Mouse (Mus musculus) liver, embryonic 14.5 days (tissue): ENCODE measurements at regions not wholly inside any gene's neighbourhood (a gene's known extent, or its start where the extent isn't known, plus 50 kb on each side); places are given as distances from the start of the nearest gene placed in this dataset.

Experiments used
- ATAC-seq: fragments of 200-750 bp; cut with Nextera tagmentation; 2 replicates; pipeline ENCODE4 v1.8.0; 2017; ENCODE audit warnings: moderate number of reproducible peaks, mild to moderate bottlenecking, moderate library complexity; ENCODE audit not compliant: insufficient read depth
- DNase-seq, 3 experiments: peaks; one replicate each; pipeline ENCODE4 v3.0.0-alpha.2; 2012 to 2013; ENCODE audit warnings: low read depth in 3 of 3, low spot score in 3 of 3
- H3K27ac ChIP-seq: fragments of 300-500 bp; sonication (generic); 2 replicates; pipeline ENCODE4 v1.5.1; 2014; ENCODE audit warnings: moderate library complexity, mild to moderate bottlenecking, control low read depth, inconsistent platforms
- H3K27me3 ChIP-seq: fragments of 300-500 bp; sonication (generic); 2 replicates; pipeline ENCODE4 v1.6.1; 2014; ENCODE audit warnings: mild to moderate bottlenecking, low read length, moderate library complexity; ENCODE audit not compliant: control insufficient read depth, insufficient read depth
- H3K36me3 ChIP-seq: fragments of 300-500 bp; sonication (generic); replicated peaks from 2 replicates; pipeline ENCODE4 v1.6.1; 2014; ENCODE audit warnings: low read depth; ENCODE audit not compliant: control insufficient read depth, insufficient read depth
- H3K4me1 ChIP-seq, 2 experiments: fragments of 200-500 bp in 1 of 2; fragments of 300-500 bp in 1 of 2; sonication (generic) in 1 of 2; replicated peaks; 2 replicates each; pipeline ENCODE4 v1.6.1; 2012 to 2014; ENCODE audit warnings: antibody characterized with exemption in 1 of 2, inconsistent platforms in 1 of 2, low read length in 1 of 2; ENCODE audit not compliant: control insufficient read depth in 2 of 2, insufficient read depth in 2 of 2
- H3K4me2 ChIP-seq: fragments of 300-500 bp; sonication (generic); 2 replicates; pipeline ENCODE4 v1.6.1; 2014; ENCODE audit warnings: low read depth, mild to moderate bottlenecking, control low read depth, moderate library complexity
- H3K4me3 ChIP-seq, 2 experiments: fragments of 200-500 bp in 1 of 2; fragments of 300-500 bp in 1 of 2; sonication (generic) in 1 of 2; 2 replicates each; pipeline ENCODE4 v1.5.1; 2012 to 2014; ENCODE audit warnings: low read depth in 2 of 2, low read length in 2 of 2, mild to moderate bottlenecking in 2 of 2, control low read depth in 1 of 2, inconsistent platforms in 1 of 2, moderate library complexity in 1 of 2; ENCODE audit not compliant: insufficient read depth in 1 of 2
- H3K9ac ChIP-seq: fragments of 300-500 bp; sonication (generic); replicated peaks from 2 replicates; pipeline ENCODE4 v1.6.1; 2014; ENCODE audit warnings: mild to moderate bottlenecking, control low read depth, moderate library complexity
- H3K9me3 ChIP-seq: fragments of 300-500 bp; sonication (generic); 2 replicates; pipeline ENCODE4 v1.6.1; 2016; ENCODE audit warnings: low read length, mixed read lengths; ENCODE audit not compliant: control insufficient read depth
- CTCF ChIP-seq: IDR thresholded peaks from 2 replicates; pipeline ENCODE4 v1.5.1; 2016; ENCODE audit warnings: antibody characterized with exemption, low read depth, control low read depth
- EP300 ChIP-seq: IDR thresholded peaks from 2 replicates; pipeline ENCODE4 v1.6.1; 2016; ENCODE audit warnings: antibody characterized with exemption, low read depth
- WGBS: fragments of 180-500 bp; shearing (Covaris S2); extraction: QIAGEN DNeasy Blood & Tissue Kit; methylation state at CpG from one replicate; pipeline ENCODE4 v1.1.7; 2014; ENCODE audit not compliant: insufficient replicate concordance; 5-methylcytosine and 5-hydroxymethylcytosine counted together

- H3K27me3 ChIP-seq, result no peaks in the 10 kb centered on the region
- H3K27ac ChIP-seq, result no peak overlapping the region
- no peaks in the 10 kb centered on the region for H3K9me3 ChIP-seq
- H3K36me3 ChIP-seq, result no peaks in the 10 kb centered on the region
- H3K4me1 ChIP-seq, result no peaks in the 10 kb centered on the region
- no peak overlapping the region for H3K4me2 ChIP-seq
- 34% methylated on average over 14 of the region's 14 CpGs for WGBS
- DNase-seq, result no peak
- no peak for ATAC-seq
- no peak overlapping the region for H3K9ac ChIP-seq
- H3K4me3 ChIP-seq, result no peak overlapping the region
- TF ChIP-seq CTCF (no peak), EP300 (no peak)
Measured at GRCm38 (mm10) chr2:50971131-50971825, 177.6 kb downstream of the Rnd3 start.

GRCm38 (mm10) chr2:50968382-50968781 is 180.5 kb downstream of the Rnd3 start:
- Histone ChIP-seq H3K36me3 (no peaks in the 10 kb centered on the region), H3K4me3 (no peak overlapping the region), H3K4me2 (no peak overlapping the region), H3K27ac (no peak overlapping the region), H3K27me3 (no peaks in the 10 kb centered on the region), H3K9ac (no peak overlapping the region), H3K4me1 (no peaks in the 10 kb centered on the region), H3K9me3 (no peaks in the 10 kb centered on the region)
- ATAC-seq, result no peak
- no peak for DNase-seq
- TF ChIP-seq CTCF (no peak), EP300 (no peak)
- WGBS, result 56% methylated on average over 4 of the region's 4 CpGs

- no peak overlapping the region for H3K27ac ChIP-seq
- DNase-seq, result no peak
- H3K4me3 ChIP-seq, result no peak overlapping the region
- no peak overlapping the region for H3K9ac ChIP-seq
- no peak overlapping the region for H3K4me2 ChIP-seq
- no peak for TF ChIP-seq CTCF
- no peak for TF ChIP-seq EP300
- WGBS, result 52% methylated on average over 4 of the region's 4 CpGs
- no peaks in the 10 kb centered on the region for H3K9me3 ChIP-seq
- no peak for ATAC-seq
- no peaks in the 10 kb centered on the region for H3K36me3 ChIP-seq
- no peaks in the 10 kb centered on the region for H3K27me3 ChIP-seq
- H3K4me1 ChIP-seq, result no peaks in the 10 kb centered on the region
Measured at GRCm38 (mm10) chr2:50967826-50968225, 181.1 kb downstream of the Rnd3 start.

DNA sequence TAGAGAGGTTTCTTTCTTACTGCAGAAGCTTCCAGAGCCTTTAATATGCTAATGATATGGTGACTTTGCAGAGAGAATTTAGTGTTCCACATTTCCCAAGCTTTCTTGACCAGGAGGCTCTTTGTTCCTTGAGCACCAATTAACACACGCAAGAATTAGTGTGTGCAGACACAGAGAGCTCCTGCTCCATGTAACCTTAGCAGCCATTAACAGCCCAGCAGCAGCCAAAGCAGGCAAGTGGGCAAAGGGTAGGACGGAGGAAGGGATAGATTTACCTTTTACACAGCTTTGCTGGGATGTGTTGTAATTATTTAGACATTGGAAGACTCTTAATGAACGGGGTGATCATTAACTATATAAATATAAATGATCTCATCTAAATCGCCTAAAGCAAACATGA is 181.8 kb downstream of the Rnd3 start:
- TF ChIP-seq EP300 (no peak), CTCF (no peak)
- WGBS, result 45% methylated on average over 4 of the region's 4 CpGs
- Histone ChIP-seq H3K36me3 (no peaks in the 10 kb centered on the region), H3K27me3 (no peaks in the 10 kb centered on the region), H3K4me3 (no peak overlapping the region), H3K4me1 (no peaks in the 10 kb centered on the region), H3K4me2 (no peak overlapping the region), H3K27ac (no peak overlapping the region), H3K9ac (no peak overlapping the region), H3K9me3 (no peaks in the 10 kb centered on the region)
- ATAC-seq (no peak), DNase-seq (no peak)

GRCm38 (mm10) chr2:50965485-50966017 is 183.4 kb downstream of the Rnd3 start:
- DNase-seq, result no peak
- WGBS, result 70% methylated on average over 8 of the region's 8 CpGs
- Histone ChIP-seq H3K9ac (no peak overlapping the region), H3K27me3 (no peaks in the 10 kb centered on the region), H3K9me3 (no peaks in the 10 kb centered on the region), H3K4me2 (no peak overlapping the region), H3K4me1 (no peaks in the 10 kb centered on the region; a peak in 1 of 4 replicates), H3K27ac (no peak overlapping the region), H3K4me3 (no peak overlapping the region), H3K36me3 (no peaks in the 10 kb centered on the region)
- TF ChIP-seq EP300, result no peak
- no peak for TF ChIP-seq CTCF
- no peak for ATAC-seq
